ENCODE assay signal across 25 mouse cellular contexts in the genomic region with DNA sequence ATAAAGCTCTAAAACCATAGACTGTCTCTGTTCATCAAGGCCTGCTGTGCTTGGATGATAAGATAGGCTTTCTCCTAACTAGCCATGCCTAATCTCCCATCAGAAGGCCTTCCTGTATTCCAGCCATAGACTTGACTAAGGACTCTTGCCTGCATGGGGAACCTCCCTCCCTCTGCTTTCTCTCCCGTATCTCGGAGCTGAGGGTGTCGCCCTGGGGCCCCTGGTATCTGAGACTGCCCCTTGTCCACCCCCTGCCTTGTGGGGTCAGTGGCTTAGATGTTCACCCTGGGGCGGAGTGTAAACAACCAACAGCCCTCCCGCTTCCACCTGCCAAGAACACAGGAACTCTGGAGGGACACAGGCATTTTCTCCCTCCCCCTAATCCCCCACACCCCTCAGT. TPM values are rescaled to one million over a fixed set of nuclear protein-coding genes. Genes with fewer than 3 reads are reported as not detected.
"Had no signal": no experiment of that assay in that cellular context is flagged by ENCODE, and none has a peak within 500 bp of the region (broad histone marks: within the 10 kb centered on the region; RNA-seq: fewer than 3 reads in every experiment).

No protein-coding gene starts in this region.

- H3K4me2 ChIP-seq: kidney, embryonic 15.5 days; lung, embryonic 15.5 days; midbrain, embryonic 15.5 days; neural tube, embryonic 12.5 days; neural tube, embryonic 15.5 days had no signal

- H3K9ac ChIP-seq: kidney, embryonic 15.5 days; liver, embryonic 14.5 days; lung, embryonic 15.5 days; midbrain, embryonic 15.5 days; neural tube, embryonic 12.5 days; neural tube, embryonic 15.5 days had no signal

- H3K9me3 ChIP-seq: kidney, embryonic 15.5 days; lung, embryonic 15.5 days; midbrain, embryonic 10.5 days; midbrain, embryonic 15.5 days; neural tube, embryonic 12.5 days; neural tube, embryonic 15.5 days had no signal

- H3K36me3 ChIP-seq: kidney, embryonic 15.5 days; lung, embryonic 15.5 days; midbrain, embryonic 10.5 days; midbrain, embryonic 15.5 days; neural tube, embryonic 12.5 days; neural tube, embryonic 15.5 days had no signal

- ATAC-seq: midbrain, embryonic 15.5 days had no signal

- H3K27me3 ChIP-seq: kidney, embryonic 15.5 days; lung, embryonic 15.5 days; megakaryocyte, embryonic 14.5 days; midbrain, embryonic 15.5 days; neural tube, embryonic 12.5 days; neural tube, embryonic 15.5 days had no signal

- DNase-seq: kidney, adult 8-10 months; kidney, postnatal 10 days; kidney, postnatal 36 days; layer of hippocampus, postnatal 36 days; lung, adult 18-20 months; lung, postnatal 10 days; lung, postnatal 36 days; right cerebral cortex, adult 18-20 months; right cerebral cortex, postnatal 14 days; right cerebral cortex, postnatal 4 days; thymus, adult 2 months; thymus, postnatal 14 days; thymus, postnatal 4 days had no signal

- H3K4me1 ChIP-seq: kidney, embryonic 15.5 days; lung, embryonic 15.5 days; megakaryocyte, embryonic 14.5 days; midbrain, embryonic 10.5 days; midbrain, embryonic 15.5 days; neural tube, embryonic 12.5 days; neural tube, embryonic 15.5 days had no signal

- H3K27ac ChIP-seq: kidney, embryonic 15.5 days; left cerebral cortex, adult 2 months; liver, embryonic 14.5 days; lung, embryonic 15.5 days; midbrain, embryonic 10.5 days; midbrain, embryonic 15.5 days; neural tube, embryonic 12.5 days; neural tube, embryonic 15.5 days; stomach, postnatal 0 days had no signal

- H3K4me3 ChIP-seq: kidney, embryonic 15.5 days; left cerebral cortex, adult 2 months; lung, embryonic 15.5 days; megakaryocyte, embryonic 14.5 days; midbrain, embryonic 10.5 days; midbrain, embryonic 15.5 days; neural tube, embryonic 12.5 days; neural tube, embryonic 15.5 days had no signal

RNA-seq across cellular contexts. Expression of a gene that starts 5.0 kb away (rescaled TPM):
- total RNA-seq: left cerebral cortex, adult 2 months; left cerebral cortex, postnatal 10 days; left cerebral cortex, postnatal 36 days had no signal
- polyA plus RNA-seq: liver, embryonic 14.5 days; midbrain, embryonic 10.5 days; midbrain, embryonic 15.5 days; thymus, adult 2 months had no signal
